Comparison of ENCODE assay signal across 9 mouse cellular contexts in the genomic region with DNA sequence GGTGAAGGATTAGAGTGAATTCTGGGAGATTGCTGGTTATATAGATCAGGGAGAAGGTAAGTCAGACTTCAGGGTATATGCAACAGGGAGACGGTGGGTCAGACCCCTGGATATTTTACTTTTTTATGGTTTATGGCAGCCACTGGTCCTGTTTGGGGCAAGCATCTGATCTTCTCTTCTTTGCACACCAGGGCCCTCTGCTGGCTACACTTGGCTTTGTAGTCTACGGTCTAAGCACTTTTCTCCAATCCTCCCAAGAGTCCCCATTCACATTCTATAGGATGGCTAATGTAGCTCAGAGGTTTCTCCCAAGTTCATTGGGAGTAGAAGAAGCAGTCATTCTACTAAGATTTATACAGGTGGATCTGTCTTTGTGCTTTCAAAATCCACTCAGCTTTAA.
DNase-seq lines count a peak whose midpoint lies in the region; ATAC-seq and TF ChIP-seq lines count a peak whose summit lies in the region.
"Had no signal": no experiment of that assay in that cellular context is flagged by ENCODE, and none has a peak within 500 bp of the region (broad histone marks: within the 10 kb centered on the region; RNA-seq: fewer than 3 reads in every experiment).

No protein-coding gene starts in this region.

- H3K4me1 ChIP-seq in forebrain, postnatal 0 days (ENCODE audit: insufficient read depth) = no peaks in the 10 kb centered on the region
- H3K4me1 ChIP-seq in forebrain, embryonic 16.5 days (replicated peaks; ENCODE audit: control insufficient read depth, insufficient read depth, low read length) = no peaks in the 10 kb centered on the region
- no peaks in the 10 kb centered on the region for H3K4me1 ChIP-seq in liver, postnatal 0 days (ENCODE audit: insufficient read depth)
- no peaks in the 10 kb centered on the region for H3K4me1 ChIP-seq in liver, embryonic 11.5 days (replicated peaks; ENCODE audit: control insufficient read depth, insufficient read depth, low read length)
- no peaks in the 10 kb centered on the region for H3K4me1 ChIP-seq in lung, postnatal 0 days (ENCODE audit: insufficient read depth, low read depth, low read length)

- H3K4me2 ChIP-seq in forebrain, postnatal 0 days (ENCODE audit: low read depth) = no peak overlapping the region
- no peak overlapping the region for H3K4me2 ChIP-seq in forebrain, embryonic 16.5 days (ENCODE audit: low read length)
- H3K4me2 ChIP-seq in liver, postnatal 0 days (ENCODE audit: low read depth, low read length) = no peak overlapping the region
- H3K4me2 ChIP-seq in liver, embryonic 11.5 days = no peak overlapping the region
- no peak overlapping the region for H3K4me2 ChIP-seq in lung, postnatal 0 days (replicated peaks; ENCODE audit: low read depth, low read length)
- H3K4me2 ChIP-seq: limb, embryonic 12.5 days had no signal

- WGBS in forebrain, postnatal 0 days = 79% methylated on average over 2 of the region's 2 CpGs
- WGBS in forebrain, embryonic 16.5 days = 93% methylated on average over 2 of the region's 2 CpGs
- 93% methylated on average over 2 of the region's 2 CpGs for WGBS in liver, postnatal 0 days (ENCODE audit: insufficient replicate concordance)
- WGBS in liver, embryonic 11.5 days = 81% methylated on average over 2 of the region's 2 CpGs
- 68% methylated on average over 2 of the region's 2 CpGs for WGBS in lung, postnatal 0 days

- ATAC-seq in forebrain, postnatal 0 days = no peak
- no peak for ATAC-seq in forebrain, embryonic 16.5 days
- ATAC-seq in liver, postnatal 0 days = no peak
- no peak for ATAC-seq in liver, embryonic 11.5 days (replicated peaks; ENCODE audit: low FRiP score)
- no peak for ATAC-seq in lung, postnatal 0 days
- no peak for ATAC-seq in frontal cortex, adult (ENCODE audit: low TSS enrichment)

- no peak overlapping the region for H3K9ac ChIP-seq in forebrain, postnatal 0 days
- no peak overlapping the region for H3K9ac ChIP-seq in forebrain, embryonic 16.5 days (replicated peaks; ENCODE audit: low read depth, low read length)
- no peak overlapping the region for H3K9ac ChIP-seq in liver, postnatal 0 days (replicated peaks)
- no peak overlapping the region for H3K9ac ChIP-seq in liver, embryonic 11.5 days (ENCODE audit: low read depth, low read length)
- no peak overlapping the region for H3K9ac ChIP-seq in lung, postnatal 0 days (replicated peaks; ENCODE audit: low read depth)
- H3K9ac ChIP-seq: limb, embryonic 12.5 days had no signal

- peak; percentile 29 for TF ChIP-seq CTCF in forebrain, postnatal 0 days (IDR thresholded peaks at IDR 0.05; ENCODE audit: low read depth)
- TF ChIP-seq CTCF in liver, postnatal 0 days (IDR thresholded peaks at IDR 0.05; ENCODE audit: low read depth) = peak; percentile 37
- peak; percentile 64 for TF ChIP-seq CTCF in lung, postnatal 0 days (IDR thresholded peaks at IDR 0.05)

- no peaks in the 10 kb centered on the region for H3K36me3 ChIP-seq in forebrain, postnatal 0 days (ENCODE audit: insufficient read depth)
- no peaks in the 10 kb centered on the region for H3K36me3 ChIP-seq in forebrain, embryonic 16.5 days (ENCODE audit: control insufficient read depth, insufficient read depth)
- no peaks in the 10 kb centered on the region for H3K36me3 ChIP-seq in liver, postnatal 0 days (replicated peaks; ENCODE audit: insufficient read depth, low read length)
- H3K36me3 ChIP-seq in liver, embryonic 11.5 days (ENCODE audit: control insufficient read depth, insufficient read depth, low read length) = no peaks in the 10 kb centered on the region
- H3K36me3 ChIP-seq in lung, postnatal 0 days (ENCODE audit: insufficient read depth, low read length) = no peaks in the 10 kb centered on the region
- H3K36me3 ChIP-seq: limb, embryonic 12.5 days had no signal

- no peaks in the 10 kb centered on the region for H3K27me3 ChIP-seq in forebrain, postnatal 0 days (ENCODE audit: insufficient read depth, low read length)
- H3K27me3 ChIP-seq in forebrain, embryonic 16.5 days (replicated peaks; ENCODE audit: control insufficient read depth, insufficient read depth, low read length) = no peaks in the 10 kb centered on the region
- H3K27me3 ChIP-seq in liver, postnatal 0 days (ENCODE audit: insufficient read depth, low read length) = no peaks in the 10 kb centered on the region
- H3K27me3 ChIP-seq in liver, embryonic 11.5 days (replicated peaks; ENCODE audit: control insufficient read depth, insufficient read depth, low read length) = no peaks in the 10 kb centered on the region
- H3K27me3 ChIP-seq in lung, postnatal 0 days (replicated peaks; ENCODE audit: insufficient read depth, low read length) = no peaks in the 10 kb centered on the region
- H3K27me3 ChIP-seq: limb, embryonic 12.5 days had no signal

- H3K4me3 ChIP-seq in forebrain, postnatal 0 days (ENCODE audit: low read depth, low read length) = no peak overlapping the region
- no peak overlapping the region for H3K4me3 ChIP-seq in forebrain, embryonic 16.5 days (replicated peaks; ENCODE audit: low read length)
- no peak overlapping the region for H3K4me3 ChIP-seq in liver, postnatal 0 days (ENCODE audit: low read depth, low read length)
- H3K4me3 ChIP-seq in liver, embryonic 11.5 days (ENCODE audit: low read depth, low read length) = no peak overlapping the region
- H3K4me3 ChIP-seq in lung, postnatal 0 days (ENCODE audit: low read depth, low read length) = no peak overlapping the region
- H3K4me3 ChIP-seq: limb, embryonic 12.5 days had no signal

- no peak for DNase-seq in forebrain, postnatal 0 days
- DNase-seq in liver, postnatal 0 days = no peak
- no peak for DNase-seq in liver, embryonic 11.5 days (ENCODE audit: low spot score)
- DNase-seq in adrenal gland, postnatal 36 days = peak; percentile 21 to 59
- DNase-seq in lung, postnatal 0 days (ENCODE audit: low spot score) = peak; percentile 13
- no peak for DNase-seq in layer of hippocampus, adult 9-10 months (ENCODE audit: low spot score)

- H3K9me3 ChIP-seq in forebrain, postnatal 0 days (ENCODE audit: low read length) = no peaks in the 10 kb centered on the region
- H3K9me3 ChIP-seq in forebrain, embryonic 16.5 days (ENCODE audit: control insufficient read depth, low read length) = no peaks in the 10 kb centered on the region
- H3K9me3 ChIP-seq in liver, postnatal 0 days (ENCODE audit: low read length) = no peaks in the 10 kb centered on the region
- no peaks in the 10 kb centered on the region for H3K9me3 ChIP-seq in liver, embryonic 11.5 days (ENCODE audit: control insufficient read depth, low read length)
- H3K9me3 ChIP-seq in lung, postnatal 0 days (ENCODE audit: low read length) = no peaks in the 10 kb centered on the region
- H3K9me3 ChIP-seq: limb, embryonic 12.5 days had no signal

- no peak overlapping the region for H3K27ac ChIP-seq in forebrain, postnatal 0 days (ENCODE audit: low read depth, low read length)
- no peak overlapping the region for H3K27ac ChIP-seq in forebrain, embryonic 16.5 days (ENCODE audit: low read length)
- H3K27ac ChIP-seq in liver, postnatal 0 days (ENCODE audit: low read depth) = no peak overlapping the region
- no peak overlapping the region for H3K27ac ChIP-seq in liver, embryonic 11.5 days (ENCODE audit: low read depth, low read length)
- no peak overlapping the region for H3K27ac ChIP-seq in lung, postnatal 0 days (ENCODE audit: low read length)
- H3K27ac ChIP-seq: limb, embryonic 12.5 days had no signal

- no peak for TF ChIP-seq EP300 in liver, postnatal 0 days (IDR thresholded peaks at IDR 0.05; ENCODE audit: low read depth)
- TF ChIP-seq EP300 in lung, postnatal 0 days (IDR thresholded peaks at IDR 0.05) = no peak

Comparison
In these comparisons a context has a peak if more than half of its experiments do, and no peak if none do; other contexts are left out.
1. DNase-seq: peak in adrenal gland, postnatal 36 days (2 of 2) and lung, postnatal 0 days (single experiment); none in forebrain, postnatal 0 days (single experiment), liver, postnatal 0 days (single experiment), liver, embryonic 11.5 days (single experiment) and layer of hippocampus, adult 9-10 months (single experiment).
2. Peak in every context shown above with its lines, with median percentiles within 50 percentile points of each other: CTCF ChIP-seq.